Mouse (Mus musculus): ENCODE data around the gene Urah. TPM values are rescaled to one million over a fixed set of nuclear protein-coding genes. Genes with fewer than 3 reads are reported as not detected.

Gene Urah
- total RNA-seq (2022), result not detected

DNA sequence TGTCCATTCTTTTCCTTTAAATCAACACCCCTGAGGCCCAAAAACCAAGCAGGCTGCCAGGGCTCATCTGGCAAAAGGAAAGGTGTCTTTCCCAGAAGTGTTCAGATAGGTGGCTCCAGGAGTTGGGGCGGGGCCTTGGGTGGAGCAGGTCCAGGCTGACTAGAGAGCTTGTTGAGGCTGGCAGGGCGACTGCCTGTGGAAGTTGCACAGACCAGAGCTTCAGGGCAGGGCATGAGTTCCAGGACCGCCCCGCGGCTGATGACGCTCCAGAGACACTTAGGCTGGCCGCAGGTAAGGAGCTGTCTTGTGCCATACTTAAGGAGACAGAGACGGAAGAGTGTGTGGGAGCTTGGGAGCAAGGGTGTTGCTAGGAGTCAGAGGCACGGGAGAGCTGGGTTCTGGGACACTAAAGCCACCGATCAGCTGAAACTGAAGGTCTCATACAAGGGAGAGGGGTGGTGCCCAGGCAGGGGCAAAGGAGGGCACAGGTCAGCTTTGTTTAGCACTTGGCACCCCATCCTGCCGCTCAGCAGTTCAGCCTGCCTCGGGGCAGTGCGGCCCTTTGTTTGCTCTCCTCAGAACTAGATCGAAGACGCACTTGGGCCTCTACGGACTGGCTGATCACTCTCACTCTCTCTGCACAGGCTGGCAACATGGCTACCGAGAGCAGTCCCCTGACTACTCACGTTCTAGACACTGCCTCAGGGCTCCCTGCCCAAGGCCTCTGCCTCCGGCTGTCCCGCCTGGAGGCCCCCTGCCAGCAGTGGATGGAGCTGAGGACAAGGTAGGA lies at the start of gene Urah:
TSS of gene Urah (plus strand) at position 51 of the 790 bp plus-strand sequence.
- DNase-seq (ENCODE audit: low spot score in 2 of 2), result no peak

DNA sequence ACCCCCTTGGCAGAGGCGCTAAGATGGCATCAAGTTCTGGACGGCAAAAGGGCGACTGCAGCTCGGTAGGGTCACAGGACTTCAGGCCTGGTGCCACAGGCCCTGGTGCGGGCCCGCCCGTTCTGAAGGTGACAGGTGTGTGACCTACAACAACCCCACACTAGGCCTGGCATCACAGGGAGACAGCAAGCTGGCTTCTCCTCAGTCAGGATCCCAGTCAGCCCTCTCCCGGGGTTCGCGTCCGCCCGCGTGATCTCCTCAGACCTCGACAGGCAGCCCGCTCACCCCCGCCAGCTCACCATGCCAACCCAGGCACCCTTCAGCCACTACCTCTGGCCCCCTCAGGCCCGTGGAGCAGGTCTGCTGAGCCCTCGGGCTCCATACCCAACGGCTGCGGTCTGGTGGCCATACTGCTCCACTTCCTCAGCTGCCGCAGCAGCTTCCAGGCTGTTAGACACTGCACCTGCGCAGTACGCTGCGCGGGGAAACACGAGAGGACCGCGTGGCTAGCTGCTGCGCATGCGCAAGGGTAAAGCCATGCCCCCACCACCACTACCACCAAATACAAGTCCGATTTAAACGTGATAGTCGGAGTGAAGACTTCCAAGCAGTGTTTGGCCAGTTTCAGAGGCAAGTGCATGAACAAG lies 47.3 kb upstream of the Urah start, which contains the start of gene Syce1:
TSS of gene Syce1 (minus strand) at position 447 of the 647 bp plus-strand sequence.
- no peak for DNase-seq (ENCODE audit: low spot score in 2 of 2)

DNA sequence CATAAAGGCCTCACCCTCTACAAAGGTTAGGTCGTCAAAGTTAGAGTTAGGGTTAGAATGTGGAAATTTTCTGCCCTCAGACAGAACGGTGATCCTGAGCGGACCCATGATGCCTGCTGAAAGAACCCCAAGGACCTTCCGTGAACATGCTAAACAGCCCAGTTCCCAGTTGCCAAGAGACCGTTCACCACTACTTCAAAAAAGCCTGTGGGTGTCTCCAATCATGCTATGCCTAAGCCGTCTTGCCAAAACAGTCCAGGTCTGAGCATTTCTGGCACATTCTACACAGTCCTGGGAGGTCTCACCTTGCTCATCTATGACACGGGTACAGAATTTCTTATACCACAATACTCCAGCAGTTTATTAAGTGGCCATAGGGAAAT lies 46.8 kb upstream of the Urah start:
- DNase-seq (ENCODE audit: low spot score in 2 of 2), result no peak

DNA sequence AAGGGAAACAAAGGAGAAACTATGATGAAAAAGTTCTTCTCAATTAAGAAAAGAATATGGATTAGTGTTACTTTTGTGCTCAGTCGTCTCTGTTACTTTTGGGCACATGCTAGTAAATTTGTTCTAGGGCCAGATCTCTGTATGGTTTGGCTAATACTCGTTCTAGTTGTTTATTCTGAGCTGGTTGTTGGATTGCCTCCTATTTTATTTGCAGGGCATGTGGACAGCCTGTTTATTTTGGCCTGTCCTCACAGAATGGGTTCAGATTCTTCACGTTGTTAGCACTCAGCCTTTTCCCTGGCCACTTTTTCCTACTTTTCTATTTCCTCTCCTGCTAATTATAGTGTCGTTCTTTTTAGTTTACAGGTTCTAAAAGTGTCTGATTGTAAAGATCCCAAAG lies 41.3 kb upstream of the Urah start:
- no peak for DNase-seq (ENCODE audit: low spot score in 2 of 2)

DNA sequence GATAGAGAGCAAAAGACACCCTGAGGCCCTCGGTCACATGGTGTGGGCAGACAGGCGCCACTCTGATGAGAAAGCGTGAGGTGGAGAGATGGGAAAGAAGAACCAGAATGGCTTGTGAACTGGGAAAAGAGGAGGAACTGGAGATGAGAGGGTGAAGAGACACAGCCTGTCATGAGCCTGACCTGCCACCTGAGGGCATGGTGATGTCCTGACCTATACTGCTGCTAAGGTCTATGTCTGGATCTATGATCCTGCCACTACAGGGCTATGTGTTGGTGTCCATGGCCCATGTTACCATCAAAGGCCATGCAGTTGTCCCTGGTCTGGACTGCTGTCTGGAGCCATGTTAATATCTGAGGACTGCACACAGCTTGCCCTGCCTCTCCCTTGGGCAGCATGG lies 37.2 kb upstream of the Urah start:
- DNase-seq (ENCODE audit: low spot score in 2 of 2), result no peak

DNA sequence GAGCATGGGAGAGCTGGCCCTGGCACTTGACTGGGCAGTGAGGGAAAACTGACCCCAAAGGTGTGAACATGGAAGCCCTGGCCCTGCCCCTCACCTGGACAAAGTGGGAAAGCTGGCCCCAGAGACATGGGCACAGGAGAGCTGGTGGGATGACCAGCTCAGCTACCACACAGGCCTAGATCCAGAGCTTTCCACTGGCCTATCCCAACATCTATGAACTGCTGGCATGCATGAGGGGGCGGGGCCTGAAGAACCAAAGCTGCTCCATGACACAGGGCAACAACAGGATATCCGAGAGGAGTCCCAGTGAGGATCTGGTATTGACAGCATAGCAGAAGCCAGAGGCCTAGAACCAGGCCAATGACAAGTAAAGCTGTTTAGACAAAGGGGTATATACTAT lies 36.6 kb upstream of the Urah start:
- no peak for DNase-seq (ENCODE audit: low spot score in 2 of 2)

DNA sequence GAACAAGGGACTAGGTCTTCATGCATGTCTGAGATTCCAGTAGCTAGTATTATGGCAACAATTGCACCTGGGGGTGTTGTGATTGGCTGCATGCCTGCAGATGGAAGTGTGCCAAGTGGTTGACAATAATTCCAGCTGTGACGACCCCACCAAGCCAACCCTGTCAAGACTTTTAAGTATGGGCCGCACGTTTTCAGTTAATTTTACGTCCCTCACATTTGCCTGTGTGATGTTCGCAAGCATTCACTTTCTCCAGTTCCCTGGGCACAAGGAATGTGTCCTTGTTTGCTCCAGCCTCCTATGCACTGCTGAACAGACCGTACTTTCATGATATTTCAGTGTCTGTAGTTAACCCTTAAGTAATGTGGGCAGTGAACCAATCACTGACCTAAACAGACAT lies 32.2 kb upstream of the Urah start:
- no peak for DNase-seq (ENCODE audit: low spot score in 2 of 2)

DNA sequence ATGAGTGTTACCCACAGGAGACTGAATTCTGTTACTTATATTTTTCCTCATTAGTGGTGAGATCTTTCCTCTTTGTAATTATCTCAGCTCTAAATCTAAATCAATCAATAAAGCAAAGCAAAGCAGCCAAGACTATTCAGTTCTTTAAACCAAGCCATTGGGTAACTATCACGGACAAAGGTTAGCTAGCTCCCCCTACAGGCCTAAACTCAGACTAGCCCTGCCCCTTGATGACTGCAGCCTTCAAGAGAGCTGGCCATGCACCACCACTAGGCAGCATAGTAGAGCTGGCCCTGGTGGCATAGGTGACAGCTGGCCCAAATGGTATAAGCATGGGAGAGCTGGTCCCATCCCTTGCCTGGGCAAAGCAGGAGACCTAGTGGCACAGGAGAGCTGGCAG lies 29.1 kb upstream of the Urah start:
- no peak for DNase-seq (ENCODE audit: low spot score in 2 of 2)

DNA sequence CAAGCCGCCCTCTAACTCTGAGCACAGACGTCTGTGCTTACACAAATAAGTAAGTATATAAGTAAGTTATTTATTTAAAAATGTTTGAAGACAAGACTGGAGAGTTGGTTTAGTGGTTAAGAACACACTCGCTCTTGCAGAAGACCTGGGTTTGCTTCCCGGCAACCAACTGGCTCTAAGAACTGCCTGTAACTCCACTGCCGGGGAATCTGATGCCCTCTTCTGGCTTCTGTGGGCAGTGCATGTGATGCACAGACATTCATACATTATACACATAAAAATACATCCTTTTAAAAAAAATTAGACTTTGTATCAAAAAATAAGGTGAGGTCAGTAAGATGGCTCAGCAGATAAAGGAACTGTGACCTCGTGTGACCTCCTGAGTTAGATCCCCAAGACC lies 24.3 kb upstream of the Urah start:
- DNase-seq (ENCODE audit: low spot score in 2 of 2), result no peak

DNA sequence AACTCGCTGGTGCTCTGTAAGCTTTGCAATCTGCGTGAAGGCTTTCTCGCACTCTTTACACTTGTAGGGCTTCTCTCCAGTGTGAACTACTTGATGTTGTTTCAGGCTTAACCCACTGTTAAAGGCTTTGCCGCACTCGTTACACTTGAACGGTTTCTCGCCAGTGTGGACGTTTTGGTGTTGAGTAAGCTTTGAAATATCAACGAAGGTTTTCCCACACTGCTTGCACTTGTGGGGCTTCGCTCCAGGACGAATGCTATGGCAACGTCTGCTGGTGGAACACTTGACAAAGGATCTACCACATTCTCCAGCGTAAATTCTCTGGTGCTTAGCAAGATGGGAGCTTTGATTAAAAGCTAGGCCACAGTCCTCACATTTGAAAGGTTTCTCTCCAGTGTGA lies 23.1 kb upstream of the Urah start:
- DNase-seq (ENCODE audit: low spot score in 2 of 2), result no peak

DNA sequence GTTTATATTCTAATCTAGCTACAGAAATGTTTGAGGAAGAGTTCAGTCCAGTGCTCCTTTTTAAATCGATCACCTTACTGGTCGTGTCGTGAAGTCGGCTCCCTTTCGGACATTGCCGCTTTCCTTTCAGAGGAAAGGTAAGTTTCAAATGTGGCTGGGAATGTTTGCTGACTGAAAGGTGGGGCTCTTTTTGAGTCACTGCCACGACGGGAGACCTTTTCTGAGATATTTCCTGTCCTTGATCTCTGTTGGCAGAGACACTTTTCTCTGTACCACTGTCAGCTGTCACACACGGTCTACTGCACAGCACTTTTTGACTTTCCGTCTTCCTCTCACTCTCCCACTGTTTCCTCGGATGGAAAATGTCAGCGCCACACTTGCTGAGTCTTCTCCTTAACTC lies 22.0 kb upstream of the Urah start:
- DNase-seq (ENCODE audit: low spot score in 2 of 2), result no peak

DNA sequence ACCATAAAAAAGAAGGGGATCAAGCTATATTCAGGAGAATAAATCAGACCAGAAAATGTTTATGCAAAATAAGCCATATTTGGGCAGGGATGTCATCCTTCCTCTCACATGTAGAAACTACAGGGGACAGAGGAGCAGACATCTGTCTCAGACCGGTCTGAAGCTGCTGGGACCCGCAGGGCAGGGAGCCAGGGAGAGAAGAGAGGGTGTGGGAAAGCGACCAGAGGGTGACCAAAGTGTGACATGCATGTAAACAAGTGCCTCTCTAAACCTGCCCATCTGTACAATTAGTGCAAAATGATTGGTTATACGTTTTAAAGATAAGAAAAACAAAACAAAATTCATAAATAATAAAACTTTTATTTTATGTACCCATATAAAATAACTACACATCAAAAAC lies 14.6 kb upstream of the Urah start:
- no peak for DNase-seq (ENCODE audit: low spot score in 2 of 2)

DNA sequence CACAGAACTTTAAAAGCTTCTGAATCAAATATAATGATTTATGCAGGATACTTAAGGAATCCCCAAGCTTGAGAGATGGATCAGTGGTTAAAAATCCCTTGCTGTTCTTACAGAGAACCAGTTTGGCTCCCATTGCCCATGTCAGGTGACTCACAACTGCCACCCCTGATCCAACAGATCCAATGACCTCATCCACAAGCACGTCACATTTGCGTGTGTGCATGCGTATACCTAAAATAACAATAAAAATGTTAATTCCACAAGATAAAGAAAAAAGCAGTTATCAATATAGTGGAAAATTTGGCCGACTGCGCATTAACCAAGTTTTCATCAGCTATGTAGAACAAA lies 13.5 kb upstream of the Urah start:
- DNase-seq (ENCODE audit: low spot score in 2 of 2), result no peak

DNA sequence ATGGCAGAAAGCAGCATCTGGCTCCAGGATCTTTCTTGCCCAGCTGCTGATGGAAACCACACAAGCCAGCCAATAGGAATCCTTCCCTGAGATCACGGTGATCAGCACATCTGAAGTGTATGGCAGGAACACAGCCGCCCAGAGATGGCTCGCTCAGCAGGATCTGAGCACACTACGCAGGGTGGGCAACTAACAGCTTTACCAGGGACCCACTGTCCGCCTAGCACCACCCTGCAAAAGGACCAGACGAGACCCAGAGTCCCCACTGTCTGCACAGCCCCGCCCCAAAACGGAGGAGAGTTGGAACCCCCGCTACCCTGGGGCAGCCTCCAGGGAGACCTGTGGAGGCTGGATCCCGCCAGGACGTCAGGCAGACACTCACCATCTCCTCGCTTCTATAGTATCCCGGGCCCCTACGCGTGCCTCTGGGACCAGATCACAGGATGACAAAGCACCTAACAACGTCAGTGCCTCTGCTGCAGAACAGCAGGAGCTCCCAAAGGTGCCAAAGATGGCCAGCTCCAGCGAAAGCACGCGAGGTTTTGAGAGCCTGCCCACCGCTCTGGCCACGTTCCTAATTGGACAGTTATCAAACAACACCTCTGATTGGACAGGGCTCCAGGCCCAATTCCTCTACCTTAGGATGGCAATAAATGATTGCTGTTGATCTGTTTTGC lies 13.0 kb upstream of the Urah start, which contains the start of gene Zfp941:
TSS of gene Zfp941 (minus strand) at position 526 of the 677 bp plus-strand sequence.
- DNase-seq (ENCODE audit: low spot score in 2 of 2), result no peak

DNA sequence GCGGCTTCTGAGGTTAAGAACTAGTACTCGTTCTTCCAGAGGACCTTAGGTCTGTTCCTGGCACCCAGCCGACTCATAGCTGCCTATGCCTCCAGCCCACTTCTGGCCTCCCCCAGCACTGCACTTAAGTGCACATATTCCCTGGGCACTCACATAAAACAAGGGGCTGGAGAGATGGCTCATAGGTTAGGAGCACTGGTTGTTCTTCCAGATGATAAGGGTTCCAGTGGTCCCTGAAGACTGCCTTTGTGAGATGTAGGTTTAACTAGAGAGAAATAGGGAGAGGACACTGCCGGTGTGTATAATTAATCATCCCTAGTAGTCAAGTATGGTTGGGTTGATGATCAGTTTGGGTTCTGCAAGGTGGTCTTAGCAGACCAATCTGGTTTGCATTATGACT lies 12.1 kb upstream of the Urah start:
- DNase-seq (ENCODE audit: low spot score in 2 of 2), result no peak

DNA sequence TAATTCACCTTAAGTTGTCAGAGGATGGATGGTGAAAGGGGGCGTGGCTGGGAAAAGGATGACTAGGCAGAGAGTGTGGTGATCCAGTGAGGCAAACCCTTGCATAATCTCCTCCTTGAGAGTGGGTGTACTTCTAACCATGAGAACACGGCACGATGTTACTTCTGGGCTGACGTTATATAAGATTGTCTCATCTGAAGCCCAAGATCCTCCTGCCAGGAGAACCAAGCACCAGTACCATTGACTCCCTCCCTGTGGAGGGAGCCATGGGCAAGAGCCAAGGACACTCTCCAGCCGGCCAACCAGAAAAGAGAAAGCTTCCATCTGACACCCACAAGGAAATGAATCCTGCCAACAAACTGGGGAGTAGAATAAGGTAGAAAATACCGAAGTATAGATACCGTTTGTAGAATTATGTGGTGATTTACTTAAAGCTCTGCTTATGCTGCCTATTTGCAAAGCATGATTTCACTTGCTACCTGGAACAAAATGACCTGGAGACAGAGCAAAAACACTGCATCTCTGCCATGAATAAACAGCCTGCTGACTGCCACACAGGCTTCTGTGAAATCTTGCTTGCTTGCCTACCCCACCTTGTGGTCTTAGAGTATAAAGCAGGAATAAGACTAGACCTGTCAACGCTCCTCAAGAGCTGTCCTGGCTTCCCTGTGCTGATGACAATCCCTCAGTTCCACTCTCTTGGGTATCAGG lies 6.5 kb upstream of the Urah start:
- no peak for DNase-seq (ENCODE audit: low spot score in 2 of 2)

DNA sequence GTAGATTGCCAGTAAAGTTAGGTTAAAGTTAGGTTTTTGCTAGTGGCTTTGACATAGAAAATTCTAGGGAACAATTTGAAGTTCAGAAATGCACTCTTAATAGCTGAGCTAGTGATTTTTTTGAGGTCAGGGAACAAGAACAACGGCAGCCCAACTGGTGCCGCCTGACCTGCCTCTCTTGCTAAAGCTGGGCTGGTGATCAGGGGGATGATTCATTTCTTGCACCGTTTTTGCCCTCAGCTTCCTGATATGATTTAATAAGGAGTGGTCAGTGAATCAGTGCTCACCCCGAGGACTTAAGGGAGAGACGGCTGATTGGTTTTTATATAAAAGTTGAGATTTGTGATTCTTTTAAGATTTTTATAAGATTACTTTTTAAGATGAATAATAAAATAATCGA lies 3.4 kb upstream of the Urah start:
- DNase-seq (ENCODE audit: low spot score in 2 of 2), result no peak

DNA sequence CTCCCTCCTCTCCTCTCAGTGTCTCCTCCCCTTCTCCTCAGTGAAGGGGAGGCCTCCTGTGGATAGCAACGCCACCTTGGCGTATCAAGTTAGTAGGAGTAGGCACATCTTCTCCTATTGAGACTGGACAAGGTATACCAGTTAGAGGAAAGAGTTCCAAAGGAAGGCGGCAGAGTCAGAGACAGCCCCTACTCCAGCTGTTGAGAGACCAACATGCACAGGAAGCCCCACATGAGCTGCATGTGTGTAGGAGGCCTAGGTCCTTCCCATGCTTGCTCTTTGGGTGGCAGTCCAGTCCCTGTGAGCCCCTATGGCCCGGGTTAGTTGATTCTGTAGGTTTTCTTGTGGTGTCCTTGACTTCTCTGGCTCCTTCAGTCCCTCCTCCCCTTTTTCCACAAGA lies 1.5 kb upstream of the Urah start:
- DNase-seq (ENCODE audit: low spot score in 2 of 2), result no peak

DNA sequence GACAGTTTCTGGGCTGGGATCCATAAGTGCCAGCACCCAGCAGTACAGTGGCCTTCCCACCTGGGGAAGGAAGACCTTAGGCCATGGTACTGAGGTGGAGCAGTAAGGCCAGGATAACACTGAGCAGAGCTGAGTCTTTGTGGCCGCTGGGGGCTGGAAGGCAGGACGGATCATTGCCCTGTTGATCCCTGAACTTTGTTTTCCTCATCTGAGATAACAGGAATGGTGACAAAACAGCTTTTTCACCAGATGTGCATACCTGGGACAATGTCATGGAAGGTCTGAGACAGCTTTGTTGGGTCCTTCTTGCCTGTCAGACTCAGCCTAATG lies 905 bp downstream of the Urah start:
- DNase-seq (ENCODE audit: low spot score in 2 of 2), result no peak

DNA sequence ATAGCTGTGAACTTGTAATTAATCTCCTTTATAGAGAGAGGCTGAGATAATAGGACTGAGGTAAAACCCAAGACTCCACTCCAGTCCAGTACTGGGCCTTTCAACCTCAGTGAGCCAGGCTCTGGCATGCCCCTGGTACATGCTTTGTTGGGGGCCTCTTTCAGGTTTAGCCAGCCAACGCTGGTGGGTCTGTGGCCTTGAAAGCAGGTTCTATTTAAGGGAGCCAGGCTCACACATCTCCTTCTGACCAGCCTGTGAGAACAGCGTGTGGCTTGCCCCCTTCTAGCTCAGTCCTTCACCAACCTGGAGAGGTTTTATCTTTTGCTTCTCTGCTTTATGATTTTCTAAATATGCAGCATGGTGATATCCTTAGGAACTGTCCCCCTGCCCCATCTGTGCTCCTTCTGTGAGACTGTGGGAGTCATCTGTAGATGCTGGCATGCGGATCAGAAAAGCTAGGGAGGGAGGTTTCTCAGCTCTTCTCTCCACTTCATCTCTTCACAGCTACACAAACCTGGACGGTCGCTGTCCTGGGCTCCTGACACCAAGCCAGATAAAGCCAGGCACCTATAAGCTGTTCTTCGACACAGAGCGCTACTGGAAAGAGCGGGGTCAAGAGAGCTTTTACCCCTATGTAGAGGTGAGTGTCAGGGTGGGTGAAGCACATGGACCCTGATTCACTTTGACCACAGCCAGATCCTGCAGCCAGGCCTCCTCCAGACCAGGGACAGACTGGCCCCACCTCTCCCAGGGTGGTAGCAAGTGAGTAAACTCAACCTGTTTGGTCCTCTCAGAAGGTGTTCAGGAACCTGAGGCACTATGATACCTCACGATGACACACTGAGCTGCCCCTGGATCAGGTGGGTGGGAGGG lies 1.7 kb downstream of the Urah start:
- DNase-seq (ENCODE audit: low spot score in 2 of 2), result no peak

DNA sequence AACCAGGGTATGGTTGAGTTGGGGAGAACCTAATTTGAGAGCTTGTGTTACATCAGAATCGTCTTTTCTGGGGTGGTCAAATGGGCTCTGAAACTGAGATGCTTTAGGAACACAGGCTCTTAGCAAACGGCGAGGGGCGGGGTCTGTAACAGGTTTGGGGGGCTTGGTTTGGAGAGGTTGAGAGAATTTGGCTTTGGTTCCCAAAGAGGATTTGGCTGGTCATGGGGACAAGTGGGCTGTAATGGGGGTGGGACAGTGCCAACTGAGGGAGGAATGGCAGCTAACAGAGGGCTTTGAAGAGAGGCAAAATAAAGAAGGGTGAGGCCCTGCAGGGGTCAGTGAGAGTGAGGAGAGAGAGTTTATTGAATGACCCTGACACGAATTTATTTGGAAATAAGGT lies 4.7 kb downstream of the Urah start:
- no peak for DNase-seq (ENCODE audit: low spot score in 2 of 2)

All from gastrocnemius, adult 8-10 months (tissue).